Mouse (Mus musculus) myocyte (in vitro differentiated cells): ENCODE data around the gene Gm17657. TPM values are rescaled to one million over a fixed set of nuclear protein-coding genes. Genes with fewer than 3 reads are reported as not detected.

Experiments used
- H3K27me3 ChIP-seq: one replicate; pipeline ENCODE4 v1.6.1; 2011; ENCODE audit not compliant: control insufficient read depth, insufficient read depth, insufficient read length
- H3K36me3 ChIP-seq: one replicate; pipeline ENCODE4 v1.6.1; 2011; ENCODE audit not compliant: control insufficient read depth, insufficient read depth
- H3K4me2 ChIP-seq: one replicate; pipeline ENCODE4 v1.6.1; 2011; ENCODE audit warnings: low read depth, control low read depth
- H3K4me3 ChIP-seq: one replicate; pipeline ENCODE4 v1.5.1; 2011; ENCODE audit warnings: mild to moderate bottlenecking, control low read depth, moderate library complexity
- H3K79me2 ChIP-seq: one replicate; pipeline ENCODE4 v1.6.1; 2011; ENCODE audit not compliant: control insufficient read depth, insufficient read depth
- H3ac ChIP-seq: one replicate; pipeline ENCODE4 v1.6.1; 2011; ENCODE audit not compliant: control insufficient read depth, insufficient read length
- CEBPB ChIP-seq: IDR thresholded peaks from 2 replicates; pipeline ENCODE4 v1.6.1; 2011; ENCODE audit warnings: mild to moderate bottlenecking, moderate library complexity; ENCODE audit not compliant: poor library complexity, insufficient read depth, severe bottlenecking
- E2F4 ChIP-seq: IDR thresholded peaks from one replicate; pipeline ENCODE4 v1.6.1; 2011; ENCODE audit warnings: mild to moderate bottlenecking, control low read depth, moderate library complexity; ENCODE audit not compliant: insufficient read depth
- MAX ChIP-seq: IDR thresholded peaks from one replicate; pipeline ENCODE4 v1.6.1; 2011; ENCODE audit warnings: low read depth, mild to moderate bottlenecking, control low read depth
- MYOD1 ChIP-seq, 3 experiments: IDR thresholded peaks; one replicate each; pipeline ENCODE4 v1.6.1; 2011; ENCODE audit warnings: control low read depth in 2 of 3, low read depth in 2 of 3, mild to moderate bottlenecking in 2 of 3, moderate library complexity in 1 of 3; ENCODE audit not compliant: insufficient read length in 2 of 3, control insufficient read depth in 1 of 3
- MYOG ChIP-seq, 3 experiments: IDR thresholded peaks; one replicate each; pipeline ENCODE4 v1.6.1; 2011; ENCODE audit warnings: control low read depth in 2 of 3, low read depth in 2 of 3, mild to moderate bottlenecking in 2 of 3; ENCODE audit not compliant: insufficient read length in 2 of 3, control insufficient read depth in 1 of 3, insufficient read depth in 1 of 3
- POLR2A ChIP-seq: IDR thresholded peaks from one replicate; pipeline ENCODE4 v1.6.1; 2011; ENCODE audit warnings: low read depth, mild to moderate bottlenecking, control low read depth, moderate library complexity; ENCODE audit not compliant: insufficient read length
- POLR2AphosphoS2 ChIP-seq: IDR thresholded peaks from one replicate; pipeline ENCODE4 v1.6.1; 2011; ENCODE audit warnings: low read depth, control low read depth; ENCODE audit not compliant: insufficient read length
- REST ChIP-seq: IDR thresholded peaks from one replicate; pipeline ENCODE4 v1.6.1; 2011; ENCODE audit warnings: mild to moderate bottlenecking, control low read depth, moderate library complexity; ENCODE audit not compliant: insufficient read depth, insufficient read length
- SRF ChIP-seq: IDR thresholded peaks from one replicate; pipeline ENCODE4 v1.6.1; 2011; ENCODE audit warnings: low read depth; ENCODE audit not compliant: control insufficient read depth, insufficient read length
- TCF12 ChIP-seq: IDR thresholded peaks from one replicate; pipeline ENCODE4 v1.6.1; 2011; ENCODE audit warnings: mild to moderate bottlenecking, control low read depth; ENCODE audit not compliant: poor library complexity, insufficient read depth, severe bottlenecking
- TCF3 ChIP-seq: IDR thresholded peaks from one replicate; pipeline ENCODE4 v1.6.1; 2011; ENCODE audit warnings: low read depth, control low read depth; ENCODE audit not compliant: insufficient read length
- USF1 ChIP-seq: IDR thresholded peaks from one replicate; pipeline ENCODE4 v1.6.1; 2011; ENCODE audit warnings: low read depth, mild to moderate bottlenecking, control low read depth, moderate library complexity
- polyA plus RNA-seq: library from polyadenylated mRNA; unstranded; fragments of >200 nt; fragmentation: generic; extraction: Trizol; gene quantifications from one replicate; pipeline ENCODE4 v1.2.1, GENCODE M21; 2012; ENCODE audit warnings: missing spikeins

Gene Gm17657
- polyA plus RNA-seq, 1 experiment: not detected

GRCm38 (mm10) chr17:29558476-29558875 is 9.0 kb upstream of the Gm17657 start:
- H3K79me2 ChIP-seq: peaks cover 3% of the 10 kb centered on the region
- H3K27me3 ChIP-seq: no peaks in the 10 kb centered on the region
- H3K4me3 ChIP-seq: no peak overlapping the region
- no peaks in the 10 kb centered on the region for H3K36me3 ChIP-seq
- no peak overlapping the region for H3K4me2 ChIP-seq
- no peak overlapping the region for H3ac ChIP-seq
- TF ChIP-seq E2F4: no peak
- no peak for TF ChIP-seq REST
- TF ChIP-seq TCF3: no peak
- no peak for TF ChIP-seq MYOD1 (IDR thresholded peaks at IDR 0.05; ENCODE audit: control insufficient read depth in 1 of 3, insufficient read length in 2 of 3, low read depth in 2 of 3)
- TF ChIP-seq SRF: no peak
- TF ChIP-seq POLR2AphosphoS2: no peak
- TF ChIP-seq USF1: no peak
- TF ChIP-seq TCF12: no peak

GRCm38 (mm10) chr17:29556893-29557292 is 7.5 kb upstream of the Gm17657 start:
- Histone ChIP-seq H3K79me2 (peaks cover 6% of the 10 kb centered on the region), H3K4me3 (no peak overlapping the region), H3K27me3 (no peaks in the 10 kb centered on the region), H3ac (no peak overlapping the region), H3K4me2 (no peak overlapping the region), H3K36me3 (no peaks in the 10 kb centered on the region)
- TF ChIP-seq TCF3 (no peak), USF1 (no peak), CEBPB (no peak), E2F4 (no peak), REST (no peak), SRF (no peak), POLR2AphosphoS2 (no peak), POLR2A (no peak), MYOD1 (IDR thresholded peaks at IDR 0.05; ENCODE audit: control insufficient read depth in 1 of 3, insufficient read length in 2 of 3, low read depth in 2 of 3) (no peak)

GRCm38 (mm10) chr17:29556456-29556855 is 7.0 kb upstream of the Gm17657 start:
- H3K27me3 ChIP-seq: no peaks in the 10 kb centered on the region
- H3K4me3 ChIP-seq: no peak overlapping the region
- no peaks in the 10 kb centered on the region for H3K36me3 ChIP-seq
- H3K79me2 ChIP-seq: peaks cover 6% of the 10 kb centered on the region
- H3ac ChIP-seq: no peak overlapping the region
- no peak overlapping the region for H3K4me2 ChIP-seq
- TF ChIP-seq MAX (no peak), POLR2A (no peak), REST (no peak), TCF12 (no peak), MYOG (IDR thresholded peaks at IDR 0.05; ENCODE audit: control insufficient read depth in 1 of 3, insufficient read depth in 1 of 3, insufficient read length in 2 of 3, low read depth in 2 of 3) (no peak), SRF (no peak), CEBPB (no peak), POLR2AphosphoS2 (no peak), TCF3 (no peak), MYOD1 (IDR thresholded peaks at IDR 0.05; ENCODE audit: control insufficient read depth in 1 of 3, insufficient read length in 2 of 3, low read depth in 2 of 3) (no peak), E2F4 (no peak), USF1 (no peak)

- Histone ChIP-seq H3K27me3 (no peaks in the 10 kb centered on the region), H3ac (no peak overlapping the region), H3K4me3 (no peak overlapping the region), H3K36me3 (no peaks in the 10 kb centered on the region), H3K4me2 (no peak overlapping the region), H3K79me2 (peaks cover 21% of the 10 kb centered on the region)
- TF ChIP-seq MAX (no peak), MYOD1 (IDR thresholded peaks at IDR 0.05; ENCODE audit: control insufficient read depth in 1 of 3, insufficient read length in 2 of 3, low read depth in 2 of 3) (no peak), TCF3 (no peak), POLR2AphosphoS2 (no peak), POLR2A (no peak), CEBPB (no peak), MYOG (IDR thresholded peaks at IDR 0.05; ENCODE audit: control insufficient read depth in 1 of 3, insufficient read depth in 1 of 3, insufficient read length in 2 of 3, low read depth in 2 of 3) (no peak), USF1 (no peak), REST (no peak), TCF12 (no peak), E2F4 (no peak), SRF (no peak)
These were observed 4.7 kb upstream of the Gm17657 start for GRCm38 (mm10) chr17:29554176-29554575.

GRCm38 (mm10) chr17:29552162-29552732 is 2.8 kb upstream of the Gm17657 start, which contains the start of gene Tmem217:
Gene Tmem217 (minus strand): TSS chr17:29552385.
- Histone ChIP-seq H3ac (no peak within 1 kb of the TSS), H3K4me3 (peak within 1 kb of the TSS; percentile 73), H3K36me3 (no peaks in the 10 kb centered on the region), H3K4me2 (peak within 1 kb of the TSS; percentile 92), H3K79me2 (peaks cover 21% of the 10 kb centered on the region), H3K27me3 (no peaks in the 10 kb centered on the region)
- no peak for TF ChIP-seq MYOD1 (IDR thresholded peaks at IDR 0.05; ENCODE audit: control insufficient read depth in 1 of 3, insufficient read length in 2 of 3, low read depth in 2 of 3)
- no peak for TF ChIP-seq CEBPB
- TF ChIP-seq E2F4: no peak
- no peak for TF ChIP-seq USF1
- TF ChIP-seq MYOG (IDR thresholded peaks at IDR 0.05; ENCODE audit: control insufficient read depth in 1 of 3, insufficient read depth in 1 of 3, insufficient read length in 2 of 3, low read depth in 2 of 3): no peak
- no peak for TF ChIP-seq TCF3
- no peak for TF ChIP-seq TCF12
- no peak for TF ChIP-seq POLR2A
- TF ChIP-seq MAX: no peak
- TF ChIP-seq POLR2AphosphoS2: no peak
